Mouse (Mus musculus): ENCODE data around the gene Dbp. TPM values are rescaled to one million over a fixed set of nuclear protein-coding genes. Genes with fewer than 3 reads are reported as not detected.

The Dbp gene
- polyA plus RNA-seq, 1 experiment from 2014 or later: 3.8 TPM

DNA sequence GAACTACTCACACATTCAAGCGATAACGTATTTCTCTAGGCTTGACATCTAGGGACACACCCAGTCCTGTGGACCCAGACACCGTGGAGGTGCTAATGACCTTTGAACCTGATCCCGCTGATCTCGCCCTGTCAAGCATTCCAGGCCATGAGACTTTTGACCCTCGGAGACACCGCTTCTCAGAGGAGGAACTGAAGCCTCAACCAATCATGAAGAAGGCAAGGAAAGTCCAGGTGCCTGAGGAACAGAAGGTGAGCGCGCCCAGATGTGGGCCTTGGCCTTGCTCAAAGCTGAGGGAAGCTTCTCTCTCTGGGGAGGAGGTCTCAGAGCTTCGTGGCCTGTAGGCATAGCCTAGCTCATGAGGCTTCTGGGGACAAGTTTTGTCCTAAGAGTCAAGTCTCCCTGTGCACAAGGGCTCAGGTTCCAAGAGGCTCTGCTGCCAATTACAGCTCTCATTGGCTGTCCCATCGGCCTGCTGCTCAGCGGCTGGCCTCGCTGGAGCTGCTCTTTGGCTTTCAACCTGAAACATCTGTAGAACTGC is 3.4 kb downstream of the Dbp start:
- Histone ChIP-seq H3K4me2 (peak overlapping the region; percentile 91), H3K4me1 (peaks cover 71% of the 10 kb centered on the region), H3K27me3 (replicated peaks) (no peaks in the 10 kb centered on the region), H3K36me3 (replicated peaks) (peaks cover 31% of the 10 kb centered on the region), H3K4me3 (no peak overlapping the region), H3K27ac (peak overlapping the region; percentile 79), H3K9me3 (no peaks in the 10 kb centered on the region), H3K9ac (0 out of 2 replicates have a peak overlapping the region, but pooled peaks have one; percentile 23)
- no peak for ATAC-seq (replicated peaks)
- WGBS: 56% methylated on average over 13 of the region's 13 CpGs

DNA sequence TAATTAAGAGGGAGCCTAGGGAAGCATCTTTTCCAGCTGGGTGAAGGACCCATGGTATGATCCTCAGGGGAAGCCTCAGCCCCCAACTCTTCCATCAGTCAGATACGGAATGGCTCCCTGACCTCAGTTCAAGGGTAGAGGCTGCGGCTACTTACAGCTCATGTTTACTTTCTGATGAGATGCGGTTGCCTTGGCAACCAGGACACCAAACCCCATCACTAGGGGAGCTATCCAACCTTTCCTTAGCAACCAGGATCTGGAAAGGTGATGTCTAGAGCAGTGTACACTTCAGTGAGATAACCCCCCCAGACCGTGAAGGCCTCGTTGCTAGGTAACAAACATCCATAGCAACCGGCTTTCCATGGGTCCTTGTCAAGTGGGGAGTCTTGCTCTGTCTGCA is 4.1 kb downstream of the Dbp start:
- Histone ChIP-seq H3K27me3 (replicated peaks) (no peaks in the 10 kb centered on the region), H3K9me3 (no peaks in the 10 kb centered on the region), H3K36me3 (replicated peaks) (peaks cover 32% of the 10 kb centered on the region), H3K27ac (peak overlapping the region; percentile 79), H3K4me1 (peaks cover 66% of the 10 kb centered on the region), H3K4me2 (peak overlapping the region; percentile 91), H3K4me3 (no peak overlapping the region; the same call in 1 of the 2 replicates), H3K9ac (no peak overlapping the region)
- WGBS: 23% methylated on average over 6 of the region's 6 CpGs
- peak; percentile 32; the same call in 1 of the 2 replicates for ATAC-seq (replicated peaks)

DNA sequence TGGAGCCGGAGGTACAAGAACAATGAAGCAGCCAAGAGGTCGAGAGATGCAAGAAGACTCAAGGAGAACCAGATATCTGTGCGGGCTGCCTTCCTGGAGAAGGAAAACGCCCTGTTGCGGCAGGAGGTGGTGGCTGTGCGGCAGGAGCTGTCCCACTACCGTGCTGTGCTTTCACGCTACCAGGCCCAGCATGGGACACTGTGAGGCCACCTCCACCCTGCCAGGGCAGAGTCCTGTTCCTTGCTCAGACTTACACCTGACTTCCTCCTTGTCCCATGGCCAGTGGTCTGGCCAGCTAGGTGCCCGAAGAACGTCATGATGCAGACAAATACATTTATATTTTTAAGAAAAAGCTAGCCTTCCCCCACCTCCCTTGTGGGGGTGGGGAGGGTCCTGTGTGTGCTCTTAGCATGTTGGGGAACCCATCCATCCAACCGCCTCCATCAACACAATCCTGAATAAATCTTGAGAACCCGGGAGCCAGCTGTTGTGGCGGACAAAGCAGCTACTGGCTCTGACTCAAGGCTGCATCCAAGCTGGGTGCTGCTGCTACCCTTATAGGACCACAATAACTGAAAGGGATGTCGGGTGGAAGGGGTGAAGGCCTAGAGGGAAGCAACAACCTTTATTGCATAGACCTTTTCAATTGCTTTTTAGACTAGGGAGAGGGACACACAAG is 4.9 kb downstream of the Dbp start:
- Histone ChIP-seq H3K27ac (peak overlapping the region; percentile 79), H3K27me3 (replicated peaks) (no peaks in the 10 kb centered on the region), H3K4me1 (peaks cover 73% of the 10 kb centered on the region), H3K36me3 (replicated peaks) (peaks cover 32% of the 10 kb centered on the region), H3K9me3 (no peaks in the 10 kb centered on the region), H3K4me3 (no peak overlapping the region; the same call in 1 of the 2 replicates), H3K9ac (no peak overlapping the region), H3K4me2 (peak overlapping the region; percentile 91)
- WGBS: 64% methylated on average over 14 of the region's 14 CpGs
- ATAC-seq (replicated peaks): no peak

DNA sequence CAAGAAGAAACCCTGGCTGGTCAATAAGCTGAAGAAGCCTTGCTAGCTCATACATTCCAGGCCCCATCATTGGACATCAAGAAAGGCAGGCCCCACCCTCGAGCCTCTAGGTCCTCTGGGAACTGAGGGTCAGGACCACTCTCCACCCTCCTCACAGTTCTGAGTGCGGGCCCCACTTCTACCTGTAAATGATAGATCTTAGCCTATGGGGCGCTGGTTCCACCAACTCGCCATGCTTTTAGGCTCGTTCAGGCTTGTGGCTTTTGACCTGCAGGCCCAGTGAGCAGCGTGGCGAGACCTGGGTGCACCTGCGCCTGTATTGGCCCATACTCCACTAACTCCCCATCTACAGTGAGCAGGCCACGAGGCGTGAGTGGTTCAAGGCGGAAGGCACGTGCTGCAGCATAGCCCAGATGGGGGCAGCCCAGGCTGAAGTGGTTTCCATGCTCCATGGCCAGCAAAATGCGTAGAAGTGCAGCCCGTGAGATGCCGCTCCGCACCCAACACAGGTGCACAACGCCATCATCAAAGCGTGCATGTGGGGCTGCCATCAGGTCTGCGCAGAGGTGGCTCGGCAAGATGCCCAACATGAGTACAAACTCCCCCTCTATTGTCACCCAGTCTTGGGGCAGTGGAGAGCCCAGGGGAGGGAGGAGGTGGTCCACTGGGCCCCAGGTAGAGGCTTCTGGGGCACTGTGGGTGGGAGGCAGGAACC is 5.7 kb downstream of the Dbp start:
- H3K27me3 ChIP-seq (replicated peaks): no peaks in the 10 kb centered on the region
- H3K36me3 ChIP-seq (replicated peaks): peaks cover 32% of the 10 kb centered on the region
- no peak for ATAC-seq (replicated peaks)
- H3K4me1 ChIP-seq: peaks cover 70% of the 10 kb centered on the region
- H3K27ac ChIP-seq: peak overlapping the region; percentile 79
- H3K4me2 ChIP-seq: no peak overlapping the region
- 94% methylated on average over 20 of the region's 20 CpGs for WGBS
- no peaks in the 10 kb centered on the region for H3K9me3 ChIP-seq
- H3K4me3 ChIP-seq: no peak overlapping the region
- H3K9ac ChIP-seq: no peak overlapping the region

DNA sequence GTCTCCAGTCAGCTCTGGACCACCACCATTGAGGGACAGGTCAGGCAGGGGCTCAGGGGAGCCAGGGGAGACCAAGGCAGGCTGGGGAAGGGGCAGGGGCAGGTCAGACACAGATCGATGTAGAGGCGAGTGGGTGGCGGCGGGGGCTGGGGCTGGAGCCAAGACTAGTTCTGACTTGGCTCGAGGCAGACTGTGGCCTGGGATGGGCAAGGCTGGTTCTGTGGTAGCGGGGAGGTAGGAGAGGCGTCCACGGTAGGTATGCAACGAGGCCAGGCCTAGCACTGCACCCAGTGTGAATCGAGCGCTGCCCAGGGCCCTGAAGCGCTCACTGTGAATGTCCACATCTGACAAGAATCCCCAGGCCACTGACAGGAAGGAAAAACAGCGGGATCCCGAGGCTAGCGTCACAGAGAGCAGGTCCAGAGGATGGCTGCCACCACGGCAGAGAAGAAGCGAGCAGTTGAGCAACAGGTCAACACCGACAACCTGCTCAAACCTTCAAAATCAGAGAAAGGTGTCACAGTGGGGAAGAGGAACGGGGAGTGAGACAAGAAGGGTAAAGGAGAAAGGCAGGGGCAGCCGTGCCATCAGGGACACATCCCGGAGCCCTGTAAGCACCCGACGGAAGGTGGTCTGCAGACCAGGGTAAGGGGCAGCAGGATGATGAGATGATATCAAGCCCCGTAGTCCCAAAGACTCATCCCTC is 6.6 kb downstream of the Dbp start:
- no peak overlapping the region for H3K27ac ChIP-seq
- peaks cover 70% of the 10 kb centered on the region for H3K4me1 ChIP-seq
- H3K9ac ChIP-seq: no peak overlapping the region
- no peaks in the 10 kb centered on the region for H3K27me3 ChIP-seq (replicated peaks)
- no peak for ATAC-seq (replicated peaks)
- WGBS: 92% methylated on average over 24 of the region's 24 CpGs
- H3K4me2 ChIP-seq: no peak overlapping the region
- H3K4me3 ChIP-seq: no peak overlapping the region
- H3K9me3 ChIP-seq: no peaks in the 10 kb centered on the region
- H3K36me3 ChIP-seq (replicated peaks): peaks cover 32% of the 10 kb centered on the region

DNA sequence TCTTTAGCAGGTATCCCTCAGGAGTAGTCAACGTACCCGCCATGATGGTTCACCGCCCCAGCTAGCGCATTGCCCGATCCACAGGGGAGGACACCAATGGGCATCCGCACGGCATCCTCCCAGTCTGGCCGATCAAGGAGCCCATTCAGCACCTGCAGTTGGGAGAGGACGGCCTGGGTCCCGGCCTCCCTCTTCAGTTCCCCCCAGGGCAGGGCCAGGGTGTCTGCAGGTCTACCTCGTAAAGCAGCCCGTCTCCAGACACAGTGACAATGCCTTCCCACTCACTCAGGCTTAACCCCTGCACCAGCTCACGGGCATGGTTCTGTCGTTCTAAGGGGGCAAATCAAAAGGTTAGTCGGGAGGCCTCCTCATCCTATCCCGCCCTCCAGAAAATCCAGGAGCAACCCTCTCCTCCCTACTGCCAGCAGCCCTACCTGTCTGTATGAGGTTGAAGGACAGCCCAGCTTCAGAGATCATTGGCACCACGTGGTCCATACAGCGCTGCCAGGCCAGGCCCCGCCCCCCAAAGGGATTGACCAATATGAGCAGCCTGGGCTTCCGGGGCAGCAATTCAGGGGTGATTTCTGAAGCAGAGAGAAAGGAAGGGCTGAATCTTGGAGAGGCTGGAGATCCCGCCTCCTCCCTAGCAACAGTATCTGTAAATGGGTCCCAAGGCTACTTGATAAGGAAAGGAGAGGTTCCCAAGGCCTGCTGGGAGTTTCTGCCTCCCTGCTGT is 7.3 kb downstream of the Dbp start:
- Histone ChIP-seq H3K4me3 (no peak overlapping the region), H3K4me2 (no peak overlapping the region), H3K9ac (no peak overlapping the region), H3K27me3 (replicated peaks) (no peaks in the 10 kb centered on the region), H3K36me3 (replicated peaks) (peaks cover 32% of the 10 kb centered on the region), H3K4me1 (peaks cover 70% of the 10 kb centered on the region), H3K9me3 (no peaks in the 10 kb centered on the region), H3K27ac (no peak overlapping the region)
- no peak for ATAC-seq (replicated peaks)
- 91% methylated on average over 21 of the region's 21 CpGs for WGBS

DNA sequence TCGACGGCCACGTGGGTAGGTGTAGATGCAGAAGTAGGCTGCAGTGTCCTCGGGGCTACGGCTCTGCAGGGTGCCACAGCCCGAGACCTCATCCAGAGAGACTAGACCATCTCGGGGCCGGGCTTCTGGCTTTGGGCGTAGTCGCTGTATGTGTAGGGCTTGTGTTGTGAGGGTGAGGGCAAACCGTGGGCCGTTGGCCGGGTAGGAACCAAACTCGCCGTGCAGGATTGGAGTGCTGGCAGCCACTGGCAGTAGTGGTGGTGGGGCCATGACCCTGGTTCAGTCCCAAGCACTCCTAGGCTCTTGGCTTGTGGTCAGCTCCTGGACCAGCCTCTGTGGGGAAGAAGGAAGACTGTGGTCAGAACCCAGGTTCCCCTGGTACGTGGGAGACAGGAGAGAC is 8.5 kb downstream of the Dbp start:
- ATAC-seq (replicated peaks): no peak
- Histone ChIP-seq H3K4me1 (peaks cover 61% of the 10 kb centered on the region), H3K9ac (no peak overlapping the region), H3K4me3 (no peak overlapping the region), H3K9me3 (no peaks in the 10 kb centered on the region), H3K4me2 (no peak overlapping the region), H3K36me3 (replicated peaks) (peaks cover 32% of the 10 kb centered on the region), H3K27me3 (replicated peaks) (no peaks in the 10 kb centered on the region), H3K27ac (no peak overlapping the region)
- 92% methylated on average over 16 of the region's 16 CpGs for WGBS

DNA sequence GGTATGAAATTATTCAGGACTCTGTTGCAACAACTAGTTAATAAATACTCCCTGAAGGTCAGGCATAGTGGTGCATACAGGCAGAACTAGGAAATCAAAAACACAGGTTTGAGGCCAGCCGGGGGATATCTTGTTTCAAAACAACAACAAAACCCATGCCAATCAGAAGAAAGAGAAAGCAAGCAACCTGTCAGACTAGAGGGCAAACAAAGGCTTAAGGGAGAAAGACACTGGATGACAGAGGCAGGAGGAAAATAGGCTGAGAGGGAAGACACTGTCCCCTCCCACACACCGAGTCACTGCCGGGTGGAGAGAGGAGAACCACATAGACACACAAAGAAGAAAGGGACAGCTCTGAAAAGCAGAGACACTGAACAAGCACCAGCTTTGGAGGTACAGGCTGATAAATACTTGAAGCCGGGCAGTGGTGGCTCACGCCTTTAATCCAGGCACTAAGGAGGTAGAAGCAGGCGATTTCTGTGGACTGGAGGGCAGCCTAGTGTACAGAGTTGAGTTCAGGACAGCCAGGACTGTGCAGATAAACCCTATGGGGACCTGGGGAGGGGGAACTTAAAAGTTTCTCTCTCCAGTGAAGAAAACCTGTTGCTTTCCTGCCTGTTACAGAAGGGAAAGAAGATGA is 9.1 kb downstream of the Dbp start:
- peak overlapping the region; percentile 83 for H3K4me2 ChIP-seq
- 90% methylated on average over 6 of the region's 6 CpGs for WGBS
- H3K36me3 ChIP-seq (replicated peaks): peaks cover 32% of the 10 kb centered on the region
- no peaks in the 10 kb centered on the region for H3K27me3 ChIP-seq (replicated peaks)
- no peak for ATAC-seq (replicated peaks)
- H3K27ac ChIP-seq: no peak overlapping the region
- 0 out of 2 replicates have a peak overlapping the region, but pooled peaks have one; percentile 69 for H3K9ac ChIP-seq
- no peaks in the 10 kb centered on the region for H3K9me3 ChIP-seq
- peak overlapping the region; percentile 65 for H3K4me3 ChIP-seq
- H3K4me1 ChIP-seq: peaks cover 60% of the 10 kb centered on the region

DNA sequence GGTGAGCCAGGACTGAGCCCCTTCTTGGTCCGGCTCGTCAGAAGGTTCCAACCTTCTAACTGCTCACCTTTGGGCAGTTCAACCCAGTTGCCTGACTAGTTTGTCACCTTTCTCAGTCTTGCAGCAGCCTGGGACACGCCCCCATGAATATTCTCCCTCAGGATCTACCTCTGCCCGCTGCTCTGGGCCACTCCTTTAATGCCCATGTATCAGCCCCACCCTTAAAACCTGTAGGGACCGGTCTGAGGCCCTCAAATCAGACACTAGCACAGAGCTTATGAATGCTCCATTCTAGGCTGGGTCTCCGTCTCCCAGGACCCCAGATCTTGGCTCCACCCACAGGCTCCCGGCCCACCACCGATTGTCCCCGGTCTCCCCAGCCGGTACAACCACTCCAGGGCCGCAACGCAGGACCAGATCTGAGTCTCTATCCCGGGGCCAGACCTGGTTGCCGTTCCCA is 9.8 kb downstream of the Dbp start:
- Histone ChIP-seq H3K27me3 (replicated peaks) (no peaks in the 10 kb centered on the region), H3K4me1 (peaks cover 60% of the 10 kb centered on the region), H3K27ac (peak overlapping the region; percentile 71), H3K9ac (peak overlapping the region; percentile 69), H3K36me3 (replicated peaks) (peaks cover 35% of the 10 kb centered on the region), H3K4me2 (peak overlapping the region; percentile 83), H3K9me3 (no peaks in the 10 kb centered on the region), H3K4me3 (peak overlapping the region; percentile 65)
- ATAC-seq (replicated peaks): peak; percentile 53
- 12% methylated on average over 14 of the region's 14 CpGs for WGBS

DNA sequence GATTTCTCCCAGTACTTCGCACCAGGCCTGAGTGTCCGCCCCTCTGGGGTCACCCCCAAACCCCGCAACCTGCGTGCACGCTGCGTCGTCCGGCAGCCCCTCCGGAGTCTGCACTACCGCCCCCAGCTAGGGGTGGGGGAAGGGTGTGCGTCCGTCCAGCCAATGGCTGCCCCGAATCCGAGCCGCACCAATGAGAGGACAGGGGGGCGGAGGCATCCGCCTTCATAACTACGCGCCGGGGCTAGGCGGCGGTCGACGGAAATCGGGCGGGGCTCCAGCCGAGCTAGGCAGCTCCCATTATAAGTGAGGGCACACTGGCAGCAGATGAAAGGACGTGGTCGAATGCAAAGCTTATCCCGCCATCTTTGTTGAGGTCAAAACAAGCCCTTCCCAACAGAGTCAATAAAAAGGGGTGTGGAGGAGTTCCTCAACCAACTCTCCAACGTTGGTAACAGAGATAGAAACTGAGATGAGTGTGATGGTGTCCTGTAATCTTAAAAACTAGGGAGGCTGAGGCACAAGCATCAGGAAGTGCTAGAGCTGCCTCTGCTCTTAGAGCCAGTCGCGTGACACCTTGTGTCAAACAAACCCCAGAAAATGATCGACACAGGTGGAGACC is 10.3 kb downstream of the Dbp start, which contains the start of gene Rpl18:
Gene Rpl18 (plus strand): TSS at position 368 of the 619 bp plus-strand sequence.
- peak; percentile 92 for ATAC-seq (replicated peaks)
- H3K9ac ChIP-seq: peak within 1 kb of the TSS; percentile 69
- H3K9me3 ChIP-seq: no peaks in the 10 kb centered on the region
- peaks cover 37% of the 10 kb centered on the region for H3K36me3 ChIP-seq (replicated peaks)
- peak within 1 kb of the TSS; percentile 80 for H3K27ac ChIP-seq
- peak within 1 kb of the TSS; percentile 65 for H3K4me3 ChIP-seq
- H3K4me2 ChIP-seq: peak within 1 kb of the TSS; percentile 83
- no peaks in the 10 kb centered on the region for H3K27me3 ChIP-seq (replicated peaks)
- 7% methylated on average over 34 of the region's 34 CpGs for WGBS
- peaks cover 58% of the 10 kb centered on the region for H3K4me1 ChIP-seq

All from midbrain, embryonic 15.5 days (tissue).